Mouse (Mus musculus) forebrain, postnatal 0 days (tissue): ENCODE measurements around the gene Galnt7. TPM values are rescaled to one million over a fixed set of nuclear protein-coding genes. Genes with fewer than 3 reads are reported as not detected.

ENCODE experiments used
- ATAC-seq: fragments of 200-750 bp; cut with Nextera tagmentation; 2 replicates; pipeline ENCODE4 v1.8.0; 2017; ENCODE audit warnings: mild to moderate bottlenecking, moderate library complexity
- DNase-seq: peaks from one replicate; pipeline ENCODE4 v3.0.0-alpha.2; 2015
- H3K27ac ChIP-seq: fragments of 300-500 bp; sonication (generic); 2 replicates; pipeline ENCODE4 v1.5.1; 2014; ENCODE audit warnings: low read depth, mild to moderate bottlenecking, antibody characterized with exemption, low read length, moderate library complexity, mixed read lengths
- H3K27me3 ChIP-seq: fragments of 300-500 bp; sonication (generic); 2 replicates; pipeline ENCODE4 v1.6.1; 2014; ENCODE audit warnings: mild to moderate bottlenecking, low read length, mixed read lengths; ENCODE audit not compliant: insufficient read depth
- H3K36me3 ChIP-seq: fragments of 300-500 bp; sonication (generic); 2 replicates; pipeline ENCODE4 v1.6.1; 2014; ENCODE audit warnings: mild to moderate bottlenecking, moderate library complexity; ENCODE audit not compliant: insufficient read depth
- H3K4me1 ChIP-seq: fragments of 300-500 bp; sonication (generic); 2 replicates; pipeline ENCODE4 v1.6.1; 2014; ENCODE audit warnings: antibody characterized with exemption; ENCODE audit not compliant: insufficient read depth
- H3K4me2 ChIP-seq: fragments of 300-500 bp; sonication (generic); 2 replicates; pipeline ENCODE4 v1.6.1; 2014; ENCODE audit warnings: low read depth, mild to moderate bottlenecking, moderate library complexity
- H3K4me3 ChIP-seq: fragments of 300-500 bp; sonication (generic); 2 replicates; pipeline ENCODE4 v1.5.1; 2014; ENCODE audit warnings: low read depth, low read length, mixed read lengths
- H3K9ac ChIP-seq: fragments of 300-500 bp; sonication (generic); 2 replicates; pipeline ENCODE4 v1.6.1; 2014; ENCODE audit warnings: mild to moderate bottlenecking
- H3K9me3 ChIP-seq: fragments of 300-500 bp; sonication (generic); 2 replicates; pipeline ENCODE4 v1.6.1; 2016; ENCODE audit warnings: low read length
- CTCF ChIP-seq: sonication (generic); IDR thresholded peaks from 2 replicates; pipeline ENCODE4 v1.5.1; 2016; ENCODE audit warnings: antibody characterized with exemption, control low read depth, low read depth
- WGBS: fragments of 180-500 bp; shearing (Covaris S2); extraction: QIAGEN DNeasy Blood & Tissue Kit; methylation state at CpG from one replicate; pipeline ENCODE4 v1.1.7; 2014; 5-methylcytosine and 5-hydroxymethylcytosine counted together
- polyA plus RNA-seq: library from polyadenylated mRNA; unstranded; fragments of >200 nt; fragmentation: Nextera tagmentation; extraction: Ambion mirVana; gene quantifications from 2 replicates; pipeline ENCODE4 v1.2.1, GENCODE M21; 2015
- total RNA-seq: library from RNA; depleted of rRNA; stranded (reverse); fragments of >200 nt; gene quantifications from 2 replicates; pipeline ENCODE4 v1.2.3, GENCODE M21; 2014

The Galnt7 gene
- total and polyA plus RNA-seq, 2 experiments from 2014 or later = 5.3 to 8.0 TPM

- Histone ChIP-seq H3K9me3 (no peaks in the 10 kb centered on the region), H3K4me2 (no peak overlapping the region), H3K36me3 (no peaks in the 10 kb centered on the region), H3K4me1 (no peaks in the 10 kb centered on the region), H3K27ac (no peak overlapping the region), H3K4me3 (no peak overlapping the region), H3K27me3 (no peaks in the 10 kb centered on the region), H3K9ac (no peak overlapping the region)
- TF ChIP-seq CTCF = no peak
- no peak for DNase-seq
- no peak for ATAC-seq
- 90% methylated on average over 8 of the region's 8 CpGs for WGBS
Observed at GRCm38 (mm10) chr8:57630148-57630547, 22.7 kb downstream of the Galnt7 start.

GRCm38 (mm10) chr8:57628787-57629664, 23.8 kb downstream of the Galnt7 start:
- no peak overlapping the region for H3K27ac ChIP-seq
- H3K9me3 ChIP-seq = no peaks in the 10 kb centered on the region
- H3K4me2 ChIP-seq = no peak overlapping the region
- no peaks in the 10 kb centered on the region for H3K27me3 ChIP-seq
- no peak overlapping the region for H3K9ac ChIP-seq
- DNase-seq (no peak), ATAC-seq (no peak)
- 89% methylated on average over 6 of the region's 6 CpGs for WGBS
- TF ChIP-seq CTCF = no peak
- no peaks in the 10 kb centered on the region for H3K4me1 ChIP-seq
- H3K4me3 ChIP-seq = no peak overlapping the region
- no peaks in the 10 kb centered on the region for H3K36me3 ChIP-seq

GRCm38 (mm10) chr8:57627946-57628786, 24.7 kb downstream of the Galnt7 start:
- WGBS = 70% methylated on average over 5 of the region's 5 CpGs
- no peak for ATAC-seq

GRCm38 (mm10) chr8:57623955-57624354, 28.9 kb downstream of the Galnt7 start:
- DNase-seq (no peak), ATAC-seq (no peak)
- Histone ChIP-seq H3K36me3 (no peaks in the 10 kb centered on the region), H3K4me1 (no peaks in the 10 kb centered on the region), H3K4me3 (no peak overlapping the region), H3K27me3 (no peaks in the 10 kb centered on the region), H3K4me2 (no peak overlapping the region), H3K27ac (no peak overlapping the region), H3K9me3 (no peaks in the 10 kb centered on the region), H3K9ac (no peak overlapping the region)
- 74% methylated on average over 4 of the region's 4 CpGs for WGBS
- TF ChIP-seq CTCF = no peak

More at GRCm38 (mm10) chr8:57627946-57628786, 24.7 kb downstream of the Galnt7 start:
- no peaks in the 10 kb centered on the region for H3K27me3 ChIP-seq
- DNase-seq = no peak
- H3K4me2 ChIP-seq = no peak overlapping the region
- H3K36me3 ChIP-seq = no peaks in the 10 kb centered on the region
- no peak overlapping the region for H3K27ac ChIP-seq
- no peak overlapping the region for H3K9ac ChIP-seq
- TF ChIP-seq CTCF = no peak
- H3K4me1 ChIP-seq = no peaks in the 10 kb centered on the region
- H3K9me3 ChIP-seq = no peaks in the 10 kb centered on the region
- H3K4me3 ChIP-seq = no peak overlapping the region

- H3K9me3 ChIP-seq = no peaks in the 10 kb centered on the region
- H3K4me3 ChIP-seq = no peak overlapping the region
- no peak for DNase-seq
- WGBS = 93% methylated on average over 3 of the region's 3 CpGs
- H3K36me3 ChIP-seq = no peaks in the 10 kb centered on the region
- H3K4me2 ChIP-seq = no peak overlapping the region
- no peak overlapping the region for H3K9ac ChIP-seq
- no peaks in the 10 kb centered on the region for H3K27me3 ChIP-seq
- TF ChIP-seq CTCF = no peak
- no peak for ATAC-seq
- no peaks in the 10 kb centered on the region for H3K4me1 ChIP-seq
- H3K27ac ChIP-seq = no peak overlapping the region
Observed at GRCm38 (mm10) chr8:57623051-57623450, 29.8 kb downstream of the Galnt7 start.

- ATAC-seq = no peak
- WGBS = 49% methylated on average over 5 of the region's 5 CpGs
- Histone ChIP-seq H3K4me2 (no peak overlapping the region), H3K9ac (no peak overlapping the region), H3K9me3 (no peaks in the 10 kb centered on the region), H3K36me3 (no peaks in the 10 kb centered on the region), H3K27me3 (no peaks in the 10 kb centered on the region), H3K4me3 (no peak overlapping the region), H3K4me1 (no peaks in the 10 kb centered on the region), H3K27ac (no peak overlapping the region)
- TF ChIP-seq CTCF = no peak
- DNase-seq = no peak
Observed at GRCm38 (mm10) chr8:57616965-57617364, 35.9 kb downstream of the Galnt7 start.

GRCm38 (mm10) chr8:57615016-57615657, 37.7 kb downstream of the Galnt7 start:
- ATAC-seq (no peak), DNase-seq (no peak)
- WGBS = 62% methylated on average over 15 of the region's 15 CpGs
- Histone ChIP-seq H3K4me3 (no peak overlapping the region), H3K27ac (no peak overlapping the region), H3K4me2 (no peak overlapping the region), H3K9ac (no peak overlapping the region), H3K36me3 (no peaks in the 10 kb centered on the region), H3K9me3 (no peaks in the 10 kb centered on the region), H3K27me3 (no peaks in the 10 kb centered on the region), H3K4me1 (no peaks in the 10 kb centered on the region)
- TF ChIP-seq CTCF = no peak
